Mouse (Mus musculus): ENCODE measurements around the gene Efcab11. TPM values are rescaled to one million over a fixed set of nuclear protein-coding genes. Genes with fewer than 3 reads are reported as not detected.

Efcab11 gene
- polyA plus RNA-seq, 1 experiment from 2014 or later: 8.8 TPM

DNA sequence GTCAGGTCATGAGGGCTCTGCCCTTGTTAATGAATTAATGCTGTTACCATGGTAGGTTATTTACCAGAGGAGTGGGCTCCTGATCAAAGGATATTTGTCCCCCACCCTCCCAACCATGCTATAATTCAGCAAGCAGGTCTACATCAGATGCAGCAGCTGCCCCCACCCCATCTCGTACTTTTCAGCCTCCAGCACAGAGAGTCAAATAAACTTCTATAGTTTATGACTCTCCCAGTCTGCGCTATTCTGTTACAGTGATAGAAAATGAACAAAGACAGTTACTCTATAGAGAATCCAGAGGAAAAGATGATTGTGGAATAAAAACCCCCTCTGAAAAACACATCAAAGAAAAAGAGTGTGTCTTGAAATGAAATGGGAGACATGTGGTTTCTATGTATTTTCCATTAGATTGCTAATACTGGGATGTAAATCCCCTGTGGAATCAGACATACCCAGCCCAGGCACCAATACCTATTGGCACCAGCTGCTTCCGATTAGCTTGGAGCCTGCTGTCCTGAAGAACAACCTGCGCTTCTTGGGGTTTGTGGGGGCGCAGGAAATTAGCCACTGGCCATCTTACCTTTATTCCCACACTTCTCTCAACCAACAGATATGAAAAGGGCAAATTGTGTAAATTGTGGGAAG lies 184.7 kb downstream of the Efcab11 start:
- Histone ChIP-seq H3K27ac (ENCODE audit: low read length) (no peak overlapping the region), H3K27me3 (ENCODE audit: control insufficient read depth, insufficient read depth, low read length) (no peaks in the 10 kb centered on the region), H3K9me3 (replicated peaks; ENCODE audit: control insufficient read depth, low read length) (no peaks in the 10 kb centered on the region), H3K9ac (ENCODE audit: low read length) (no peak overlapping the region), H3K4me1 (ENCODE audit: control insufficient read depth, insufficient read depth, low read length) (peaks cover 4% of the 10 kb centered on the region; the same call in 1 of the 2 replicates), H3K4me2 (ENCODE audit: low read depth, low read length) (no peak overlapping the region), H3K4me3 (ENCODE audit: low read length) (no peak overlapping the region), H3K36me3 (ENCODE audit: control insufficient read depth, insufficient read depth) (no peaks in the 10 kb centered on the region)
- no peak for ATAC-seq (replicated peaks; ENCODE audit: extremely low read depth, insufficient read depth, low FRiP score)
- 84% methylated on average over 5 of the region's 5 CpGs for WGBS

DNA sequence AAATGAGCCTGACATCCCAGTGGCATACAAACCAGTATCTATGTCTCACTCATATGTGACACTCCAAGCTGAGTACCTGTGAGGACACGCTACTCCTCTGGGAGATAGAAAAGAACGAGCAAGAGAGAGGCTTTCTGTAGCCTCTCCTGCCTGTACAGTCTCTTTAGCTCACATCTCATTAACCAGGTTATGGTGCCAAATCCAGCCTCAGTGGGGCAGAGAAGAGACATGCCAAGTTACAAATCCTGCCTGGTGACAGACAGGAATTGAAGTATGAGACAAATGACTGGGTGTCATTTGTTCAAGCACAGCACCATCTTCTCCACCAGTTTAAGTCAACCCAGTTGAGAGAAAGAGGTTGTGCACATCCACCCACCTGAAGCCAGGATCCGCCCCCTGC lies 190.2 kb downstream of the Efcab11 start:
- no peak overlapping the region for H3K4me3 ChIP-seq (ENCODE audit: low read length)
- WGBS: 87% methylated on average over 3 of the region's 3 CpGs
- H3K4me1 ChIP-seq (ENCODE audit: control insufficient read depth, insufficient read depth, low read length): no peaks in the 10 kb centered on the region
- no peak overlapping the region for H3K9ac ChIP-seq (ENCODE audit: low read length)
- no peak overlapping the region for H3K4me2 ChIP-seq (ENCODE audit: low read depth, low read length)
- H3K27me3 ChIP-seq (ENCODE audit: control insufficient read depth, insufficient read depth, low read length): no peaks in the 10 kb centered on the region
- no peak for ATAC-seq (replicated peaks; ENCODE audit: extremely low read depth, insufficient read depth, low FRiP score)
- H3K9me3 ChIP-seq (replicated peaks; ENCODE audit: control insufficient read depth, low read length): no peaks in the 10 kb centered on the region
- H3K36me3 ChIP-seq (ENCODE audit: control insufficient read depth, insufficient read depth): no peaks in the 10 kb centered on the region
- no peak overlapping the region for H3K27ac ChIP-seq (ENCODE audit: low read length)

DNA sequence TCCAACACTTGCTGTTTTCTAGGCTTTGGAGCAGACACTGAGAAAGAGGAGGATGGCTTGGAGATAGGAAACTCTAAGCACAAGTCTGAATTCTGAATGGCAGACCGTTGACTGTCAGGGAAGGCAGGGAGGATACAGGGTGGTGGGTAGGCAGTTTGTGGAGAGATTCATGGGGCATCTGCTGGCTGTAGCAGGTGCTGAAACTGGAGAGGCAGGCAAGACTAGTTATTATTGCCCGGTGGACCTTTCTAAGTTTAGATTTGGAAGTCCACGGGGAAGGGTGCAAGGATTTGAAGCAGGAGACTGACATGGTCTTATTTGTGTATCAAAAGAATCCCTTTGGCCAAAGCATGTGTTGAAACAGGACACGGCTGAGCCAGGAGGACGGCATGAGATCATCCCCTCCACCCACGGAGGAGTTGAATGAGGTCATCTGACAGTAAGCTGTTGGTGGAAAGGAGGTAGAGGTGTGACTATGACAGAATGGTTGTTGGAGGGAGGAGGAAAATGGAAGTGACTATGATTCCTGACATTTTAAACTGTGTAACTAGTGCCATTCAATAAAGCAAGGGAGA lies 197.7 kb downstream of the Efcab11 start:
- no peaks in the 10 kb centered on the region for H3K9me3 ChIP-seq (replicated peaks; ENCODE audit: control insufficient read depth, low read length)
- no peak overlapping the region; the same call in 1 of the 2 replicates for H3K27ac ChIP-seq (ENCODE audit: low read length)
- H3K4me3 ChIP-seq (ENCODE audit: low read length): no peak overlapping the region
- H3K36me3 ChIP-seq (ENCODE audit: control insufficient read depth, insufficient read depth): no peaks in the 10 kb centered on the region
- no peaks in the 10 kb centered on the region for H3K27me3 ChIP-seq (ENCODE audit: control insufficient read depth, insufficient read depth, low read length)
- H3K4me2 ChIP-seq (ENCODE audit: low read depth, low read length): no peak overlapping the region
- ATAC-seq (replicated peaks; ENCODE audit: extremely low read depth, insufficient read depth, low FRiP score): no peak
- peaks cover 8% of the 10 kb centered on the region for H3K4me1 ChIP-seq (ENCODE audit: control insufficient read depth, insufficient read depth, low read length)
- 37% methylated on average over 6 of the region's 6 CpGs for WGBS
- no peak overlapping the region for H3K9ac ChIP-seq (ENCODE audit: low read length)

DNA sequence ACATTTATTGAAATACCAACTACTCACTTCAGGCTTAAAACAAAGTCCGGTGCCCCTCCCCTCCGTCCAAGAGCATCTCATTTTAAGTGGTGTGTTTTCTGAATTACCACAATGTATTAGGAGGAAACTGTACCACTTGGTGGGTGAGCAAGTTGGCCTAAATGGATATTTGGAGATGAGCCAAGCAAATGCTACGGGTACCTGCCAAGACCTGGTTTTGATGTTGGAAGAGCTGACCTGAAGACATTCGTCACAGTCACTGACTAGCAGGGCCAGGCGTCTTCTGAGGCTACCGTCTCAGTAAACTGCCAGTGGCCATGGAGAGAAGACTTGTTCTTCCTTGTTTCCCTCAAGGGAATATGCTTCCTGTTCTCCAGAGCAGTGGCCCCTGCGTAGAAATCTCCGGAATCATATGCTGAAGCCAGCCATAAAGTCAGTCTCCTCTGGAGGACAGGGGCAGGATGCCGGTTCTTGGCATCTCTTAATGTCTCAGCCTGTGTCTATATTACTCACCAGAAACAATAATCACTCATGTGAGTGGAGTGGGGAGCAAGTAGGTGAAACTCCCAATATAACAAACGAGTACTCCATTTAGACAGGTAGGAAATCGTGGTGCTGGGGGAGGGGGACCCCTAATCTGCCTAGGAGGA lies 198.7 kb downstream of the Efcab11 start:
- Histone ChIP-seq H3K9me3 (replicated peaks; ENCODE audit: control insufficient read depth, low read length) (no peaks in the 10 kb centered on the region), H3K4me2 (ENCODE audit: low read depth, low read length) (no peak overlapping the region), H3K27me3 (ENCODE audit: control insufficient read depth, insufficient read depth, low read length) (no peaks in the 10 kb centered on the region), H3K4me3 (ENCODE audit: low read length) (no peak overlapping the region), H3K4me1 (ENCODE audit: control insufficient read depth, insufficient read depth, low read length) (peaks cover 8% of the 10 kb centered on the region), H3K9ac (ENCODE audit: low read length) (no peak overlapping the region), H3K27ac (ENCODE audit: low read length) (peak overlapping the region; percentile 3; the same call in 1 of the 2 replicates), H3K36me3 (ENCODE audit: control insufficient read depth, insufficient read depth) (no peaks in the 10 kb centered on the region)
- WGBS: 61% methylated on average over 11 of the region's 11 CpGs
- no peak for ATAC-seq (replicated peaks; ENCODE audit: extremely low read depth, insufficient read depth, low FRiP score)

DNA sequence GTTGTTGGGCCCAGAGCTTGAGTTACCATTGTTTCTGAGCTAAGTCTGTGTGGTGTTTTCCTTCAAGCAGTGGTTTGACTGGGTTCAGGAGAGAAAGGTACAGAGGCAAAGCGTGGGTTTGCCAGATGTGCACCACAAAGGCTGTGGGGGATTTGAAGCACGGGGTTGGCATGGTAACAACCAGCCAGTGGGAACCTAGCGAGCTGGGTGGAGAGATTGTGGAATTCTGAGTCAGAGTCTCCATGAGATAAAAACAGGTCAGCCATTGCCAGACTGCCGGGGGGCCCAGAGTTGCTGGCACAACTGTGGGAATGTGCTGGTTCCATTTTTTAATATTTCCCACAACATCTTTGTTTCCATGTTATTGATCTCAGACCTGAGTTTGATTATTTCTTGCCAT lies 202.6 kb downstream of the Efcab11 start:
- Histone ChIP-seq H3K4me3 (ENCODE audit: low read length) (no peak overlapping the region), H3K9ac (ENCODE audit: low read length) (no peak overlapping the region), H3K27ac (ENCODE audit: low read length) (no peak overlapping the region), H3K4me1 (ENCODE audit: control insufficient read depth, insufficient read depth, low read length) (peaks cover 8% of the 10 kb centered on the region), H3K9me3 (replicated peaks; ENCODE audit: control insufficient read depth, low read length) (0 out of 2 replicates have a peak, but pooled peaks cover 2% of the 10 kb centered on the region), H3K4me2 (ENCODE audit: low read depth, low read length) (no peak overlapping the region), H3K27me3 (ENCODE audit: control insufficient read depth, insufficient read depth, low read length) (no peaks in the 10 kb centered on the region), H3K36me3 (ENCODE audit: control insufficient read depth, insufficient read depth) (no peaks in the 10 kb centered on the region)
- no peak for ATAC-seq (replicated peaks; ENCODE audit: extremely low read depth, insufficient read depth, low FRiP score)
- WGBS: 30% methylated on average over 4 of the region's 4 CpGs

DNA sequence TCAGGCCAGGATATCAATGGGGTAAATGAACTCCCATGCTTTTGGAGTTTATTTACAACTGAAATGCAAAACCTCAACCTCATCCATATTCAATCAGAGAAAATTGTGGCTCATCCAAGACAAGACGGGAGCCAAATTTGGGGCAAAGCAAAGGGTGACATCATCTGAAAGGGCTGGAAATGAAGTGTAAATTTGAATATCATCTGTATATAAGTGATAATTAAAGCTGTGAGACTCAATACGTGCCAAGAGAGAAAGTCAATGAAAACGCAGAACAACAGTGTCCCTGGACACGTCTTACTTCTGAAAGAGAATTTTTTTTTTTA lies 212.4 kb downstream of the Efcab11 start:
- WGBS: 81% methylated on average over 4 of the region's 4 CpGs
- Histone ChIP-seq H3K27me3 (ENCODE audit: control insufficient read depth, insufficient read depth, low read length) (no peaks in the 10 kb centered on the region), H3K9ac (ENCODE audit: low read length) (no peak overlapping the region), H3K4me2 (ENCODE audit: low read depth, low read length) (no peak overlapping the region), H3K4me1 (ENCODE audit: control insufficient read depth, insufficient read depth, low read length) (no peaks in the 10 kb centered on the region; the same call in 1 of the 2 replicates), H3K9me3 (replicated peaks; ENCODE audit: control insufficient read depth, low read length) (no peaks in the 10 kb centered on the region), H3K4me3 (ENCODE audit: low read length) (no peak overlapping the region), H3K36me3 (ENCODE audit: control insufficient read depth, insufficient read depth) (no peaks in the 10 kb centered on the region), H3K27ac (ENCODE audit: low read length) (no peak overlapping the region)
- no peak for ATAC-seq (replicated peaks; ENCODE audit: extremely low read depth, insufficient read depth, low FRiP score)

DNA sequence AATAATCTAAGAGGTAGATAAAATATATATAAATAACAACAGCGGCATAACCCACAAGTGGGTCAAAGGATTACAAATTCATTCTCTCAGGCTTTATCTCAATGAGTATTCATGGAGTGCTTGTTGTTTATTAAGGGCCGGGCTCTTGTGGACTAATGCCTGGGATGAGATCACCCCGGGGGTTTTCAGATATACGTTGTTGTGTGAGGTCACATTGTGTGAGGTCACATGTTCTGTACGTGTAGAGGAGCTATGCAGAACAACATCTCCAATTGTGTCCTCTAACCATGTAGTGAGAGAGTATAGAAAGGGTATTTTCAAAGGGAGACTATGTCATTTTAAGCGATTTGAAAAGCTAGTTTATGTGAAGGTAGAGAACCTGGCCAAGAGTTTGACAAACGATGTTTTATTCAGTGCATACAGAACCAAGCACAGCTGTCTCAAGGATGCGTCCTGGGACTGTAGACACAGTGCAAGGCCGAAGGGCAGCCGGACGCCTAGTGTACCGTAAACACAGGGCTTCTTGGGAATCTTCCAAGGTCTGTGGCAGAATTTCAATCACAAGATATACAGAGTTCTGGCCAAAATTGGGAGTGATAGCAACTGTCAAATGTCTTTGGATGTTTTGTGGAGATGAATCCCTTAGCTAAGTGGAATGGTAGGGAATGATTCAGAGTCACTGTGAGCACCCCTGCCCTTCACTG lies 212.9 kb downstream of the Efcab11 start:
- no peak overlapping the region for H3K4me2 ChIP-seq (ENCODE audit: low read depth, low read length)
- no peak; the same call in 1 of the 2 replicates for ATAC-seq (replicated peaks; ENCODE audit: extremely low read depth, insufficient read depth, low FRiP score)
- no peak overlapping the region for H3K9ac ChIP-seq (ENCODE audit: low read length)
- 61% methylated on average over 12 of the region's 12 CpGs for WGBS
- H3K9me3 ChIP-seq (replicated peaks; ENCODE audit: control insufficient read depth, low read length): no peaks in the 10 kb centered on the region
- no peaks in the 10 kb centered on the region; the same call in 1 of the 2 replicates for H3K4me1 ChIP-seq (ENCODE audit: control insufficient read depth, insufficient read depth, low read length)
- no peak overlapping the region for H3K27ac ChIP-seq (ENCODE audit: low read length)
- no peak overlapping the region for H3K4me3 ChIP-seq (ENCODE audit: low read length)
- H3K27me3 ChIP-seq (ENCODE audit: control insufficient read depth, insufficient read depth, low read length): no peaks in the 10 kb centered on the region
- no peaks in the 10 kb centered on the region for H3K36me3 ChIP-seq (ENCODE audit: control insufficient read depth, insufficient read depth)

DNA sequence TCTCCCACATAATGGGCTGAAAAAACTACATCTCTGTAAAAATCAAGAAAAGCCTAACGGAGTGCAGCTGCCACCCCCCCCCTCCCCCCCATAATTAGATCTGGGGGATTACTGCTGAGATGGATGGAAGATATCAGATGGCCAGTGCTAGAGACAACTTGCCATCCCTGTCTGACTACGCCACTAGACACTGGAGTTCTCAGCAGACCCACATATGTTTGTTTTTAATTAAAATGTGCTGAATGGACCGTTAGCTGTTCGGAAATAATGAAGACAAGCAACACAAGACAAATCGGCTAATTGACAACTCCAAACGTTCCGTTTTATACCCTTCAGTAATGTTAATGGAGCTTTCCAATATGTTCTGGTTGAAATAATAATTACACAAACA lies 213.5 kb downstream of the Efcab11 start:
- no peak overlapping the region for H3K4me3 ChIP-seq (ENCODE audit: low read length)
- WGBS: 87% methylated on average over 7 of the region's 7 CpGs
- H3K9ac ChIP-seq (ENCODE audit: low read length): no peak overlapping the region
- H3K36me3 ChIP-seq (ENCODE audit: control insufficient read depth, insufficient read depth): no peaks in the 10 kb centered on the region
- H3K27ac ChIP-seq (ENCODE audit: low read length): no peak overlapping the region
- H3K9me3 ChIP-seq (replicated peaks; ENCODE audit: control insufficient read depth, low read length): no peaks in the 10 kb centered on the region
- no peaks in the 10 kb centered on the region for H3K27me3 ChIP-seq (ENCODE audit: control insufficient read depth, insufficient read depth, low read length)
- no peak for ATAC-seq (replicated peaks; ENCODE audit: extremely low read depth, insufficient read depth, low FRiP score)
- no peaks in the 10 kb centered on the region; the same call in 1 of the 2 replicates for H3K4me1 ChIP-seq (ENCODE audit: control insufficient read depth, insufficient read depth, low read length)
- H3K4me2 ChIP-seq (ENCODE audit: low read depth, low read length): no peak overlapping the region; the same call in 1 of the 2 replicates
